Mouse (Mus musculus) cerebellum, postnatal 4 days (tissue): ENCODE results near the gene Stard10.

Source experiments
- DNase-seq, 2 experiments: peaks; one replicate each; pipeline ENCODE4 v3.0.0; 2022; ENCODE audit warnings: low spot score in 2 of 2, mixed read lengths in 1 of 2

Stard10 gene

DNA sequence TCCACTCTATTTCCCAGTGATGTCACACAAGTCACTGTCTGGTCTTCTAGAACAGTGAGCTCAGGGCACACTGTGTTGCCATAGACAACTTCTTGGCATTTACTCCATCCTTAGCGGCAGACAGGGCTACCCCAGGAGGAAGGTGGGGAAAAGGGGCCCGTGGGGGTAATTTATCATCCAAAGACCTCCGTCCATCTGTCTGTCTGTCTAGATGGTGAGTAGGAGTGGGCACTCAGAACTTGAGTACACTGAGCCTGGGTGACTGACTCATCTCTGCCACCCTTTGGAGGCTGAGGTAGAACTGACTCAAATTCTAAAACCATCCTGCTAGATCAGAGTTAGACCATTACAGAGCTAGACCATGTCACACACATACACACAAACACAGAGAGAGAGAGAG lies at the start of gene Stard10:
Gene Stard10, plus strand, starts transcription at position 73 of the 400 bp plus-strand sequence.
- no peak for DNase-seq

DNA sequence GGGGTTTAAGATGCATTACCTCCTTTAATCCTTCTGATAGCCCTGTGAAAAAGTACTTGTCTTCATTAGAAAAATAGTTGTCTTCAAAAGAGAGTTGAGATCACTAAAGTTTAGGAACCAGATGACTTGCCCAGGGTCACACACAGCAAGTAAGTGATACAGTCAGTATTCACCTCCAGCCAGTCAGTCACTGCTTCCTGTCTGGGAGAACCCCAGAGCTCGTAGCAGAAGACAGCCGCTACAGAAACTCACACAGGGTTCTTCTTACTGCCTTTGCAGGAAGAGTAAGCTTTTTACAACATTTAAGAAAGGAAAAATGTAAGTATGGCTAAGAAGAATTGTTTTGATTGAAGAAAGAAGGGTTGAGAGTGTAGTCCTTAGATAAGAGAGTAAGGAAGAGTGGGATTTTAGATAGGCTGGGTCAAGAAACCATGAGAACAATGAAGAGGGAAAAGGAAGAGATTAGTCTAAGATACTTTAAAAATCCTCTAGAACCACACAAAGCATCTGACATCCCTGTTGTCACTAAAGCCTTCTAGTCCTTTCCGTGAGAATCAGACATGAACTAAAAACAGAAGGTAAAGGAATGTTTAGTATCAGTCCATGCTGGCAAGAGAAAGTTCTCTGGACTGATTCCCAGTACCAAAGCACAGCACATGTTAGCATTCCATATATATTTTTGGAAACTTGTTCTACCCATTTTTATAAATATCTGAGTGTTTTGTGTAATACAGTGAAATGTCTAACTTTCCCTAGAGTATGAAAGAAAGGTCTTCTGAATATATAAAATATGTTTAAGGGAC lies 49.2 kb upstream of the Stard10 start:
- no peak for DNase-seq

DNA sequence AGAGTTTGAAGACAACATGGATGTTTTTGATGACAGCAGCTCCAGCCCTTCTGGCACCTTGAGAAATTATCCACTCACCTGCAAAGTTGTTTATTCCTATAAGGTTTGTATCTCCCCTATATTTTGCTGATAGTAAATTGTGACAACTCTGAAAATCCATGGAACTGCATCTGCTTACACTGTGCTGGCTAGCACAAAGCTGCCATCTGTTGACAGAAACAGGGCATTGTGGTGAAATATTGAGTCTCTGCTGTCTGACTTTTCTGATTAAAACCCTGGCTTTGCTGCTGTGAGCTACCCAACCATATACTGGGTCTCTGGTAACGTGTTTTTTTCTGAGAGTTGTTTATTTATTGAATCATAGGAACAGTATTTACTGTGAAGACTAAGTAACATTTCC lies 45.3 kb upstream of the Stard10 start:
- DNase-seq = no peak

DNA sequence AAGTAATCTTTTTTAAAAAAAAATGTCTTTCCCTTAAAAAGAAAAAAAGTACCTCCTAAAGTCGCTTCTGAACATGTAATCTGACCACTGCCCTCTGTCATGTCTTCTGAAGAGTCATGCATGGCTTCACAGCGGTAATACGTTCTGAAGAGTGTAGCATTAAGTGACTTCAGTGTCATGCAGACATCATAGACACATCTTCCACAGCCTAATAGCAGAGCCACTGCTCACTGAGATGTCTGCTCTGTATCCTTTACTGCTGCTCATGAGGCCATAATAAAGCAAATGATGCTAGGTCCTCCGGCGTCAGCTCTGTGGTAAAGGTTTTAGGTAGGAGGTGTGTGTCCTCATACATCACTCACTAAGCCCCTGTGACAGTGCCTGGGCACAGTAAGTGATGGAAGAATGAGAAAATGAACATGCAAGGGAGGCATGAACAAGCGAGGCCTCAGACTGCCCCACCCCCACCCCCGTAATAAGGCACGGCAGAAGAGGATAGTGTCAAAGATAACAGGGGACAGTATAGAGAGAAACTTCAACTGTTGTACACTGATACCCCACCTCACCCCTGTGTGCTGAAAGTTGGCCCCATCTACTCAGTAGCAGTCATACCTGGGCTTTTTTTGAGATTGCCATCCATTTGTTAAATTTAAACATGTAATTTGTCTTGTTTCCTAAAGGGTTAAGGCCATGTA lies 44.3 kb upstream of the Stard10 start:
- DNase-seq = no peak

DNA sequence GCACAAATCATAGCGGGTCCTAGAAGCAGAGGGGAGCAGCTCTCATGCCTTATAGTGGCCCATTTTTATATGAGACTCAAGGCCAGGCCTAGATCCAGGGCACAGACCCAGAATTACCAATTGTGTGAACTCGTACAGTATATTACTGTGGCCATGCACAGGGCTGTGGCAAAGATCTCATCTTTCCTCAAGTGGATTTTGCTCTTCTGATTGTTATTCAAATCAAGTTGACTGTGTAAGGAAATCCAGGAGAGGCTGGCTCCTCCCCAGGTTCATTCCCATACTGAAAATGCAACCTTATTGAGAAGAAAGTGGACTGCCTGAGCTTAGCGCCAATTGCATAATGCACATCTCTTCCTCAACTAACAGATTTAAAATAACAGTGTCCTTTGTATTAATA lies 34.2 kb upstream of the Stard10 start:
- no peak for DNase-seq

DNA sequence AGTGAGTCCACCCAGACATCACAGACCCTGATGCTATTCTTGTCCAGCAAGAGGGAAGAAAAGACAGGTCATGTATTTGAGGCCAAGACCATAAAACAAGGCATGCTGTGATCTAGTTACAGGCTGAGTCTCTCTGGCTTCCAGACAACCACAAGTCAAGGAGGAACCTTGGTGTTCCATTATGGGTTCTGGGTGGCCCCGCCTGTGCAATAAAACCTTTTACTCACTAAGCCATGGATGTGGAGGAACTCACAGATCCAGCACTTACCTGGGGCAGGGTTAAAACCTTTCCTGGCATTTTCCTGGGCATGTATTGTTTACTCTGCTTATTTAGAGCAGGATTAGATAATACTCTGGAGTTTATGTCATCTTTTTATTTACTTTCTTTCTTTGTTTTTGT lies 32.4 kb upstream of the Stard10 start:
- no peak for DNase-seq

DNA sequence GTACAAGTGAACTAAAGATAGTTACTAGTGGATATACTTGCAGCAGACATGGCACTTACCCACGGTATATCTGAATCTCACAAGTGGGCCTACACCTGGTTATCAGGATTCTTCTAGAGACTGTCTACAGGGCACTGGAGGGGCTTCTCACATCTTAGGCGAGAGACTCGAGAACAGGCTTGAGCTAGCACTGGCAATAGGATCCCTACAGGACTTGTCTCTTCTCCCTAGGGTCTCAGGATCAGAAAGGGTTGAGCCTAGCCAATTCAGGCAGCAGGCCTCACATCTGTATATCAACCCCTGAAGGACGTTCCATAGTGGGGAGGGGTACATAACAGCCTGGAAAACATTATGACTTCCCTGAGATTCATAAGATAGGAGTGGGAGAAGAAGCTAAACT lies 30.0 kb upstream of the Stard10 start:
- DNase-seq = no peak

DNA sequence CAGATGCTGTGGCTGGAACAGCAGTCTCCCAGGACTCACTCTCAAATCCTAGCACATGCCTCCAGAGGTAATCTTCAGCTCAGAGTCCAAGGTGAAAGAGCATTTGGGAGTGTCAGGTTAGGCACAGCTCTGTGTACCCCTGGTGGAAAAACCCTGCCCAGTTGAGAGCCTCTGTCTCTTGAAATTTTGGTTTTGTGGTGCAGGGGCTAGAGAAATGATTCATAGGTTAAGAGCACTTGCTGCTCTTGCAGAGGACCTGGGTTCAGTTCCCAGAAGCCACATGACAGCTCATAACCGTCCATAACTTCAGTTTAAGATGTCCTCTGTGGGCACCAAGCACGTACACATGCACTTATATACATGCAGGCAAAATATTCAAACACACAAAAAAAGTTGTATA lies 29.1 kb upstream of the Stard10 start:
- no peak for DNase-seq

DNA sequence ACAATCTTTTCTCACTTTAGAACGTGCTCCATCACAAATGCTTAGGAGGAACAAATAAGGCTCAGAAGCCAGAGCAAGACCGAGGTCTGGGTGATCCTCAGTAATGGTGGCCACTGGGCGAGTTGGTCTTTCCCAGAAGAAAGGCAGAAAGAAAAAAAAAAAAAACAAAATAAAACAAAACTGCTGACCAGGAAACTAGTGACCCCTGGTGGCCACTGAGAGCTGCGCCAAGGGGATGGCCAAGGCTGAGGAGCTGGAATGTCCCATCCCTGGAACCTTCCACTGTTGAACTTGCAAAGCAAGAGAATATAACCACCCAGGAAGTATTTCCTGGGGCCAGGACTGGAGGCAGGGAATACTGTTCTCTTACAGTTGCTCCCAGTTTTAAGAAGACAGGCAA lies 28.4 kb upstream of the Stard10 start:
- DNase-seq = peak in 1 of 2 experiments; percentile 54

DNA sequence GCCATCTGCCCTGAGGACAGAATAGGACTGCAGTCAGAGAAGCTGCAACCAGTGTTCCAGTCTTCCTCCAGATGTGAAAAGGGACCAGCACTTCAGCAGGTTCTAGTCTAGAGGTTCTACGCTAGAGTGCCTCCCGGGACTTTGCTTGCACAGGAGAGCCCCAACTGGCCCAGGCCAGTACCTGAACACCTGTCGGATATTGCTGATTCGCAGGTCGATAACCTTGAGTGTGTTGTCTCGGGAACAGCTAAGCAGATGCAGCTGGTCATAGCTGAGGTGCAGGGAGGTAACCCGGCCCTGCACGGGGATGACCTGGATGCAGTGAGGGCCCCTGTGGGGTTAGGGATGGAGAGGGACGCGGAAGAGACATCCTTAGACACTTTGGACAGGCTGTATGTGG lies 26.5 kb upstream of the Stard10 start:
- DNase-seq = no peak

DNA sequence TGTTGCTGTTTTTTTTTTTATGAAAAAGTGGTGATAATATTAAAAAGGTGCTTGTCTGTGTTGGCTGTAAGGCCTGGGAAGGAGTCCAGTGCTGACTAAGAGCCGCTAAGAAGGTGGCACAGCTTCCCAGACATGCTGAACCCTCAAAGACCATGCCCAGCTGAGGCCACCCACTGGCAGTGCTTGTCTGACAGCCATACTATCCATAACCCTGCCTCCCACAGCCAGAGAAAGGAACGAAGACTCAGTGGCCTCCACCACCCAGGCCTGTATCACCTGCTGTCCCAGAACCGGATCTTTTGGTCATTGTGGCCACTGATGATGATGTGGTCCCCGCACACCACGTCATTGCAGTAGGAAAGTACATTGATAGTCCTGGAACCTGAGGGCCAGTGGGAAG lies 25.7 kb upstream of the Stard10 start:
- no peak for DNase-seq

DNA sequence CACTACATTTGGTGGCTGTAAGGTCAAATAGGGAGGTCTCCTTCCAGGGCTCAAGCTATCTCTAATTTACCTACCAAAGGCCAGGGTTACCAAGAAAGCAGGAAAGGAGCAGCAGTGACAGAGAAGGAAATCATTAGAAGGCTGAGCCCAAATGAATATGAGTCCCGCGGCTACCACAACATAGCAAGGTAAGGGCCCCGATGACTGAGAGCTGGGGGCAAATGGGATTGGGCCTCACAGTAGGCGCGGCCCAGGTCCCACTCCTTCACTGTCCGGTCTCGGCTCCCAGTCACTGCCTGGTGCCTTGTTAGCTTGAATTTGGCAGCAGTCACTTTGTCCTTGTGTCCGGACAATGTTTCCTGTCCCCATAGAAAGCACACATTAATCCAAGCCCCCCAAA lies 25.2 kb upstream of the Stard10 start:
- DNase-seq = no peak

DNA sequence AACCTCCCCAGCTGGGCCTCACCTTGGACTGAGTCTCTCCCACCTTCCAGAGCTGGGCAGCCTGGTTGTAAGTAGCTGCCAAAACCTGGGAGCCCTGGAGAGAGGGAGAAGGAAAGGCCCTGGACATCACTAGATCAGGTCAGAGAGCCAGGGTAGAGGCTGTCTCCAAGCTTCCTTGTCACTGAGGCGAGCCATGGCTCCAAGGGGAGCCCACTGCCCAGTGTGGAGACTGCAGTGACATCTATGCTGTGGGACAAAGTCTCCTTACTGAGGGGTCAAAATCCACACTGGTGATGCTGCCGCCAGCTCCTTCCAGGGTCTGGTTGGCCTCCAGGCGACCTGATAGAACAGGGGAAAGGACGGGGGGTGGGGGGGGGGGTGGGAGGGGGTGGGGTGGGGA lies 24.8 kb upstream of the Stard10 start:
- DNase-seq = no peak

DNA sequence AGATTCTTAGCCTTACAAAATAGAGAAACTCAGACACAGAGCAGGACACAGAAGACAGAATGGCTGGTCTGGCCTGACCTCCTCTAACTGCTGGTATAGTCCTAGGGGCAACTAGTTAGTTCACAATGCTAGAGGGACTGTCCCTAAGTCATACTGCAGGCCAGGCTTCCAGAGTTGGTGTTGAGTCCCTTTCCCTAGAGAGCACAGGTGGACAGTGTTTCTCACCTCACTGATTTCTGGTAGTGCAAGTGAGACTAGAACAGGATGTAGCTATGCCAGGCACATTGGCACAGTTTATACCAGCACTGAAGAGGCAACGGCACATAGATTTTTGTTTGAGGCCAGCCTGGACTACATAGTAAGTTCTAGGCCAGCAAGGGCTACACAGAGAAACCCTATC lies 24.2 kb upstream of the Stard10 start:
- no peak for DNase-seq

DNA sequence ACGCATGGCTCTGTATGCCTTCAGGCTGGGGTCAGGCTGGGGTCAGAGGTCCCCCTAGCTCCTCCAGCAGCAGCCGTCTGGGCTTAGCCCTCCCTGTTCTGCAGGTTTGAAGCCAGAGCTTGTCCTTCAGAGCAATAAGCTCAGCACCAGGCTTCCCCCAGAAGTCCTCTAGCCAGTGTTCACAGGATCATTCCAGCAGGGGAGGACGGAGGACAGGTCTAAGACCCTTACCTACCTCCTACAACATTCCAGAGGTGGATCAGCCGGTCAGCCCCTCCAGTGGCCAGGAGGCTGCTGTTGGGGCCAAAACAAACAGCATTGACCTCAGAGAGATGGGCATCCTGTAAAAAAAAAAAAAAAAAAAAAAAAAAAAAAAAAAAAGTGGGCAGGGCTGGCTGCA lies 23.7 kb upstream of the Stard10 start:
- DNase-seq = no peak

DNA sequence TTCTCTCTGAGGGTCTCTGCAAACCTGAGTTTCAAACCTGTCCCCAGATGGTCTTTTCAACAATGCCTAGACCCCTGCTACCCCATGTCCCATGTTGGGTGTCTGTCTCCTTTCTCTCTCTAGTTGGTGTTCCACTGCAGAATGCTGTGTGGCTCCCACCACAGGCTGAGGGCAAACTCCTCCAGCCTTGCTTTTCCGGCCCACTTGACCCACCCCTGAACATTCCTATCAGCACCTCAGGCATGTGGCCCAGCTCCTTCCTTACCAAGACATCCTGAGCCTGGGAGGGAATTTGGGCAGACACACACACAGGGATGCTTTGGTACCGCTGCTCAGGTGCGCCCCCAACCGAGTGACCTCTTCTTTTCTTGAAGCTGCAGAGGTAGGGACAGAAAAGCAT lies 23.3 kb upstream of the Stard10 start:
- DNase-seq = no peak

DNA sequence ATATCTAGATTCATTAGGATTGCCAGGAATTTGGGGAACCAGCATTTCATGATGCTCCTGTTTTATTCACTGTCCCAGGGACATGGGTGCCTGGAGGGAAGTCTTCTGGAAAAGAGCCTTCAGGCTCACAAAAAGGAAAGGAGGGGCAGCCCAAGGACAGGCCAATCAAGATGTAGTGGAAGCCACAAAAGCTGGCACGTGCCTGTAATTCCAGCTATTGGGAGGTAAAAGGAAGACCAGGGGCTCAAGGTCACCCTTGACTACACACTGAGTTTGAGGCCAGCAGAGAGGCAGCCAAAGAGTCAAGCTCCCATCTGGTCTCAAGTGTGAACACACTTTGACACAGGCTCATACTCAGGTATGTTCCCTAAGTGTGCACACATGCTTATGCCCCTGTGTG lies 21.4 kb upstream of the Stard10 start:
- DNase-seq = no peak

DNA sequence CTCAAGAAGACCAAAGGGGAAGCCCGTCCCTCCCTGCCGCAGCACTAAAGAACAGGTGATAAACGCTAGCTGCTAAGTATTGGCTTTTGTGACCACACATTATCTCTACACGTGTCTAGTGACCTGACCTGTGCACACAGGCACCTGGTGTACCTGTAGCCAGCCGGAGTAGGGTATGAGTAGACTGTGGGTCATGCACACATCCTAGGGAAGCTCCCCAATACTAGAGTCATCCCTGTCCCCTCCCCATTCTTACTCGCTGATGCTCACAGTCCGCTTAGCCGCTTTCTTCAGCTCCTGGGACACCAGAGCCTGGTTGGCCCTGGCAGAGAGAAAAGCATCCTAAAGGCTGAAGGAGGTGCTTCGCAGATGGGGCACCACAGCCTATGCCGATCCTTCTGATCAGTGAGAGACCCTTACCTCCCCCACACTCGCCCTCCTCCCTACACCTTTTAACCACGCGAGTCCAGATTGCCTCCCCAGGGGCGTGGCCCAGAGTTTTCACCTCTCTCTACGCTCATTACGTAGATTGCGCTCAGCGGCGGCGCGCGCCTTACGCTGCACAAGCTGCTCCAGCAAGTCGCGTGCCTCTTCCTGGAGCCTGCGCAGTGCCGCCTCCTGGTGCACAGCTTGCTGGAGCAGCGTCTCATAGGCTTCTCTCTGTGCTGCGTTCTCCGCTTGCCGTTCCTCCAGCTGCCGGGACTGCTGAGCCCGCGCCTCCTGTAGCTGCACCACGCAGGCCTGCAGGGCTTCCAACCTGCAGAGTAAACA lies 20.4 kb upstream of the Stard10 start:
- DNase-seq = peak; percentile 71 to 78

DNA sequence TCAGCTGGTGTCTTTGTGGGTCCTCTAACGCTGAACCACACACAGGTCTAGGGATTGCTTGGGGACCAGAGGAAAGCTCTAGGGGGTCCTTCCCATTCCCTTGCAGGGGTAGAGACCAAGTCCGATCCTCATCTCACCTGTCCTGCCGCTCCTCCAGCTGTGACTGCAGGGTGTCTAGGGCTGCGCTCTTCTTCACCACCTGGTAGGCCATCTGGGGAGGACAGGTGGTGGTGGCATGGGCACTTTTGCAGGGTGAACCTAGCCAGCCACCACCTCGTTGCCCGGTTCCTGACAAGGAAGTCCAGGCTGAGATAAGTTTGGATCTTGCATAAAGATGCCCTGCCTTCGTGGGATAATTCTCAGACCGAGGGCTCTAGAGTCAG lies 19.9 kb upstream of the Stard10 start:
- DNase-seq = no peak

DNA sequence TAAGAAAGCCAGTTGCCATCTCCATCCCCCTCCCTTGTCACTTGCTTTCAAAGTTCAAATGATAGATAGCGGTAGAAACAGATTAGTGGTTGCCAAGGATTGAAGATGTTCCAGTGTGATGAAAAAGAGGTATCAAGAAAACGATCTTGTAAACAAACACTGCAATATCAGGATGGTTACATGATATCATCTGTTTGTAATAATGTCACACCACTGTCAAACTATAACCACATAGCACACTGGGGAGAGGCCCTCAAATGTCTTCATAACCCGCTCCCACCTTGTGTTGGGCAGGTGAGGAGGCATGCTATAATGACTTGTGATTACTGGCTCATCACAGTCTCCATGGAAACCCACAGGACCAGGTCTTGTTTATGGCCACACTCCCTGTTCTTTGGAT lies 18.5 kb upstream of the Stard10 start:
- no peak for DNase-seq

DNA sequence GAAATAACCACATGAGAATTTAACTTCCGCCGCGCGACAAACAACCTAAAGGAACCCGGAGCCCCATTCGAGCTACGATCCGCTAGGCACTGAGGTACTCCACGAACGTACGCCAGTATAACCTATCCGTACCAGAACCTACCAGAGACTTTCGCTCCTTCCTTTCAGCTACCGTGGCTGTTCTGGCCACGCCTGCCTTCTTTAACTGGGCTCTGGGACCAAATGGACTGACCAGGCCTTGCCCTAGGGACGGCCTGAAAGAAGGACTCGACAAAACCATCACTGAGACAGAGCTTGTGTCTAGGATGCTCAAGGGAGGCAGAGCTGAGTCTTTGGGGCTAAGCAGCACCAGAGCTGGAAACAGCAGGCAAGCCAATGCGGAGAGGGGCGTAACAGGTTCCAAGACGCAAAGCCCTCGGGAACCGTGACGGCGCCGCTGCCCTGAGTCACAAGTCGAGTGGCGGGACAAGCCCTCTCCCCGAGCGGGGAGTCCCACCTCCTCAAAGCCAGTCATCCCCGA lies 15.5 kb upstream of the Stard10 start:
- no peak for DNase-seq

DNA sequence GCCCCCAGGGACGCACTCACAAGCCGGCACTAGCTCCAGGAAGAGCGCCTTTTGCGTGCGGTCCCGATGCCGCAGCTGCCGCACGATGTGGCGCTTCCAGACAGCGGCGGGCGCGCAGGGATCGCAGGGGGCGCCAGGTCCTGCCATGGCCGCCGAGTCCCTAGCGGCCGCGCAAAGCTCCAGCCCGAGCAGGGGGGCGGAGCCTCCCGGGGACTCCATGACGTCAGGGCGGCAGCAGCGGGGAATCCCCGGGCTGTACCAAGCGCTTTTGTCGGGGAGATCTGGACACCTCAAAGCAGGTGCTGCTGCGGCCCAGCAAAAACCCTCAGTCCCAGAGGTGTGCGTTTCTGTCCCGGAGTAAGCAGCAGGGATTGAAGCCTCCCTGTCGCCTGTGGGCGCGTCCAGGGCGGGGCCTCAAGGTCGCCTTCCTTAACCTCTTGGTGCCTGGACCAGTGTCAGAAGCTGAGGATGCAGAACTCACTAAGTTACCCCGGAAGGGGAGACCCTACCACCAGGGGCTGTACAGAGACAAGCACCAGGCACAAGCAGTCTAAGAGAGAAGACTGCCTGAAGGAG lies 14.9 kb upstream of the Stard10 start, which contains the start of gene Atg16l2:
Gene Atg16l2, minus strand, starts transcription at position 371 of the 576 bp plus-strand sequence.
- peak; percentile 77 to 82 for DNase-seq
